Mouse (Mus musculus): ENCODE measurements around the gene Iqsec1. TPM values are rescaled to one million over a fixed set of nuclear protein-coding genes. Genes with fewer than 3 reads are reported as not detected.

Gene Iqsec1
- polyA plus RNA-seq, 1 experiment from 2014 or later, result 5.1 TPM

- 38% methylated on average over 1 of the region's 1 CpGs for WGBS
- H3K36me3 ChIP-seq (ENCODE audit: control insufficient read depth, insufficient read depth, low read length), result peaks cover 9% of the 10 kb centered on the region; the same call in 1 of the 2 replicates
- H3K27me3 ChIP-seq (ENCODE audit: control insufficient read depth, insufficient read depth, low read length), result no peaks in the 10 kb centered on the region
- no peaks in the 10 kb centered on the region for H3K9me3 ChIP-seq (ENCODE audit: control insufficient read depth, low read length)
- ATAC-seq (ENCODE audit: low FRiP score, low TSS enrichment), result no peak
- no peaks in the 10 kb centered on the region for H3K4me1 ChIP-seq (replicated peaks; ENCODE audit: control insufficient read depth, insufficient read depth)
- no peak overlapping the region for H3K9ac ChIP-seq (ENCODE audit: low read length)
- H3K4me3 ChIP-seq (ENCODE audit: low read depth, low read length), result no peak overlapping the region
- H3K4me2 ChIP-seq (replicated peaks; ENCODE audit: low read depth), result no peak overlapping the region
- DNase-seq (ENCODE audit: low spot score), result no peak
- TF ChIP-seq CTCF (IDR thresholded peaks at IDR 0.05; ENCODE audit: low read depth) (no peak), EP300 (optimal IDR thresholded peaks at IDR 0.05) (no peak)
- H3K27ac ChIP-seq (replicated peaks), result 0 out of 2 replicates have a peak overlapping the region, but pooled peaks have one; percentile 18
Measured at GRCm38 (mm10) chr6:90695754-90696153, 292.7 kb downstream of the Iqsec1 start.

- H3K27ac ChIP-seq (replicated peaks), result no peak overlapping the region
- H3K27me3 ChIP-seq (ENCODE audit: control insufficient read depth, insufficient read depth, low read length), result no peaks in the 10 kb centered on the region
- DNase-seq (ENCODE audit: low spot score), result no peak
- H3K9me3 ChIP-seq (ENCODE audit: control insufficient read depth, low read length), result no peaks in the 10 kb centered on the region
- 91% methylated on average over 2 of the region's 2 CpGs for WGBS
- H3K36me3 ChIP-seq (ENCODE audit: control insufficient read depth, insufficient read depth, low read length), result peaks cover 22% of the 10 kb centered on the region; the same call in 1 of the 2 replicates
- no peak overlapping the region for H3K4me2 ChIP-seq (replicated peaks; ENCODE audit: low read depth)
- 0 out of 2 replicates have a peak, but pooled peaks cover 2% of the 10 kb centered on the region for H3K4me1 ChIP-seq (replicated peaks; ENCODE audit: control insufficient read depth, insufficient read depth)
- H3K4me3 ChIP-seq (ENCODE audit: low read depth, low read length), result no peak overlapping the region
- no peak for TF ChIP-seq CTCF (IDR thresholded peaks at IDR 0.05; ENCODE audit: low read depth)
- TF ChIP-seq EP300 (optimal IDR thresholded peaks at IDR 0.05), result no peak
- H3K9ac ChIP-seq (ENCODE audit: low read length), result no peak overlapping the region
- no peak for ATAC-seq (ENCODE audit: low FRiP score, low TSS enrichment)
Measured at GRCm38 (mm10) chr6:90692404-90692803, 296.1 kb downstream of the Iqsec1 start.

DNA sequence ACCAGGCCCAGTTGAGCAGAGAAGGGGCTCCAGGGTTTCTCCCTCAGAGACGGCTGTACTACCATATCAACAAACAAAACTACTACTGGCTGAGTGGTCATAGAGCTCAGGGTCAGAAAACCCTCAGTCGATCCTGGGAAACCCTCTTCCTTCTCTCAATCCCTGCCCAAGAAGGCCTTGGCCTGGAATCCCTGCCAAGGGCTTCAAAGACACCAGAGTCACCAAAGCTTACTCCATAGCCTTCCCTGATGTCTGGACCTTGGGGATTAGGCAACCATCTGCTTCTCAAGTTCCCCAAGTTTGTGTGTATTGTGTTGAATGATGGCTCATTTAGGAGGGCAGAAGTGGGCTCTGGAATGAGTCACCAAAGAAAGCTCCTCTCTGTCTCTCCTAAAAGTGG is 296.6 kb downstream of the Iqsec1 start:
- no peaks in the 10 kb centered on the region for H3K9me3 ChIP-seq (ENCODE audit: control insufficient read depth, low read length)
- no peak overlapping the region for H3K4me2 ChIP-seq (replicated peaks; ENCODE audit: low read depth)
- no peak overlapping the region for H3K9ac ChIP-seq (ENCODE audit: low read length)
- no peak overlapping the region for H3K4me3 ChIP-seq (ENCODE audit: low read depth, low read length)
- ATAC-seq (ENCODE audit: low FRiP score, low TSS enrichment) (no peak), DNase-seq (ENCODE audit: low spot score) (no peak)
- H3K27ac ChIP-seq (replicated peaks), result no peak overlapping the region
- 0 out of 2 replicates have a peak, but pooled peaks cover 2% of the 10 kb centered on the region for H3K4me1 ChIP-seq (replicated peaks; ENCODE audit: control insufficient read depth, insufficient read depth)
- H3K27me3 ChIP-seq (ENCODE audit: control insufficient read depth, insufficient read depth, low read length), result no peaks in the 10 kb centered on the region
- TF ChIP-seq CTCF (IDR thresholded peaks at IDR 0.05; ENCODE audit: low read depth) (no peak), EP300 (optimal IDR thresholded peaks at IDR 0.05) (no peak)
- H3K36me3 ChIP-seq (ENCODE audit: control insufficient read depth, insufficient read depth, low read length), result peaks cover 22% of the 10 kb centered on the region; the same call in 1 of the 2 replicates
- 75% methylated on average over 2 of the region's 2 CpGs for WGBS

GRCm38 (mm10) chr6:90689500-90689899 is 299.0 kb downstream of the Iqsec1 start:
- Histone ChIP-seq H3K4me3 (ENCODE audit: low read depth, low read length) (no peak overlapping the region), H3K4me1 (replicated peaks; ENCODE audit: control insufficient read depth, insufficient read depth) (0 out of 2 replicates have a peak, but pooled peaks cover 2% of the 10 kb centered on the region), H3K27ac (replicated peaks) (no peak overlapping the region), H3K9me3 (ENCODE audit: control insufficient read depth, low read length) (no peaks in the 10 kb centered on the region), H3K36me3 (ENCODE audit: control insufficient read depth, insufficient read depth, low read length) (peaks cover 19% of the 10 kb centered on the region; the same call in 1 of the 2 replicates), H3K4me2 (replicated peaks; ENCODE audit: low read depth) (no peak overlapping the region), H3K9ac (ENCODE audit: low read length) (no peak overlapping the region), H3K27me3 (ENCODE audit: control insufficient read depth, insufficient read depth, low read length) (no peaks in the 10 kb centered on the region)
- no peak for TF ChIP-seq EP300 (optimal IDR thresholded peaks at IDR 0.05)
- no peak for TF ChIP-seq CTCF (IDR thresholded peaks at IDR 0.05; ENCODE audit: low read depth)
- ATAC-seq (ENCODE audit: low FRiP score, low TSS enrichment), result no peak
- WGBS, result 84% methylated on average over 10 of the region's 10 CpGs
- no peak for DNase-seq (ENCODE audit: low spot score)

DNA sequence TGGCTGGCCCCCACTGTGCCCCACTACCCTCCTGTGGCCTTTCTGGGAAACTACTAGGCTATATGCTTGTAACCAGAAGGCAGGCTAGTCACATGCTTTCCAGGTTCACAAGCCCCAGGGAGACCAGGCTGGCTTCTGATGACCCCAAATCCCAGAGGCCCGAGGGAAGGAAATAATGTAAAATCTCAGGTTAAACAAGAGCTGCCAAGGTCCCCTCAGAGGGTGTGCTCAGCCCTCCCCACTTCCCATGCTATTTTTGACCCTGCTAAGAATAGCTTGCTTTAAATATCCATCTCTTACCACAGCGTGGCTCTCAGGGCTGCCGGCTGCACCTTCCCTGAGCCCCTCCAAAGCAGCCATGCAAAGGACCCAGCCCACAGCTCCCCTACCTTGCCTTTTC is 299.7 kb downstream of the Iqsec1 start:
- H3K27ac ChIP-seq (replicated peaks), result no peak overlapping the region
- H3K4me3 ChIP-seq (ENCODE audit: low read depth, low read length), result no peak overlapping the region
- H3K36me3 ChIP-seq (ENCODE audit: control insufficient read depth, insufficient read depth, low read length), result peaks cover 17% of the 10 kb centered on the region; the same call in 1 of the 2 replicates
- ATAC-seq (ENCODE audit: low FRiP score, low TSS enrichment), result no peak
- 59% methylated on average over 3 of the region's 3 CpGs for WGBS
- no peak for DNase-seq (ENCODE audit: low spot score)
- 0 out of 2 replicates have a peak, but pooled peaks cover 2% of the 10 kb centered on the region for H3K4me1 ChIP-seq (replicated peaks; ENCODE audit: control insufficient read depth, insufficient read depth)
- no peak overlapping the region for H3K9ac ChIP-seq (ENCODE audit: low read length)
- TF ChIP-seq CTCF (IDR thresholded peaks at IDR 0.05; ENCODE audit: low read depth) (0 out of 2 replicates have a peak, but pooled peaks have one; percentile 3), EP300 (optimal IDR thresholded peaks at IDR 0.05) (no peak)
- no peaks in the 10 kb centered on the region for H3K9me3 ChIP-seq (ENCODE audit: control insufficient read depth, low read length)
- H3K27me3 ChIP-seq (ENCODE audit: control insufficient read depth, insufficient read depth, low read length), result no peaks in the 10 kb centered on the region
- no peak overlapping the region for H3K4me2 ChIP-seq (replicated peaks; ENCODE audit: low read depth)

- ATAC-seq (ENCODE audit: low FRiP score, low TSS enrichment), result no peak
- TF ChIP-seq CTCF (IDR thresholded peaks at IDR 0.05; ENCODE audit: low read depth) (no peak), EP300 (optimal IDR thresholded peaks at IDR 0.05) (no peak)
- no peak overlapping the region for H3K27ac ChIP-seq (replicated peaks)
- no peak overlapping the region for H3K9ac ChIP-seq (ENCODE audit: low read length)
- DNase-seq (ENCODE audit: low spot score), result no peak
- no peak overlapping the region for H3K4me2 ChIP-seq (replicated peaks; ENCODE audit: low read depth)
- no peak overlapping the region for H3K4me3 ChIP-seq (ENCODE audit: low read depth, low read length)
- H3K4me1 ChIP-seq (replicated peaks; ENCODE audit: control insufficient read depth, insufficient read depth), result 0 out of 2 replicates have a peak, but pooled peaks cover 2% of the 10 kb centered on the region
- peaks cover 14% of the 10 kb centered on the region; the same call in 1 of the 2 replicates for H3K36me3 ChIP-seq (ENCODE audit: control insufficient read depth, insufficient read depth, low read length)
- H3K27me3 ChIP-seq (ENCODE audit: control insufficient read depth, insufficient read depth, low read length), result no peaks in the 10 kb centered on the region
- 94% methylated on average over 6 of the region's 6 CpGs for WGBS
- H3K9me3 ChIP-seq (ENCODE audit: control insufficient read depth, low read length), result no peaks in the 10 kb centered on the region
Measured at GRCm38 (mm10) chr6:90688003-90688402, 300.5 kb downstream of the Iqsec1 start.

All from stomach, postnatal 0 days (tissue).